Mouse (Mus musculus) ES-E14 (cell line): ENCODE measurements at regions not wholly inside any gene's neighbourhood (a gene's known extent, or its start where the extent isn't known, plus 50 kb on each side); places are given as distances from the start of the nearest gene placed in this dataset.

ENCODE experiments used
- MAFK ChIP-seq: IDR thresholded peaks from 2 replicates; pipeline ENCODE4 v1.6.1; 2014; ENCODE audit warnings: mild to moderate bottlenecking, low read depth, low read length, inconsistent platforms; ENCODE audit not compliant: insufficient read depth
- ZC3H11A ChIP-seq: IDR thresholded peaks from 2 replicates; pipeline ENCODE4 v1.6.1; 2012; ENCODE audit warnings: low read depth, mild to moderate bottlenecking, inconsistent platforms, low read length, borderline replicate concordance
- ZNF384 ChIP-seq: IDR thresholded peaks from 2 replicates; pipeline ENCODE4 v1.6.1; 2012; ENCODE audit warnings: low read depth, low read length, inconsistent platforms

GRCm38 (mm10) chr1:41905971-41906370 is 789.6 kb upstream of the Pou3f3 start:
- TF ChIP-seq ZNF384: no peak
- TF ChIP-seq ZC3H11A: no peak
- TF ChIP-seq MAFK: no peak
